Mouse (Mus musculus): ENCODE data around the gene Ugt1a6b. TPM values are rescaled to one million over a fixed set of nuclear protein-coding genes. Genes with fewer than 3 reads are reported as not detected.
A peak's percentile ranks its signal among the peaks of the same experiment; 100 is the strongest.

The Ugt1a6b gene
- total and polyA plus RNA-seq, 3 experiments, result 0.64 to 1.8 (median 1.4) TPM

- no peaks in the 10 kb centered on the region for H3K27me3 ChIP-seq (ENCODE audit: control insufficient read depth, insufficient read depth, low read length)
- no peak within 1 kb of the TSS for H3K9ac ChIP-seq (ENCODE audit: low read depth, low read length)
- no peaks in the 10 kb centered on the region for H3K79me2 ChIP-seq (replicated peaks; ENCODE audit: control insufficient read depth, insufficient read depth, low read length)
- H3K4me3 ChIP-seq, result no peak within 1 kb of the TSS
- DNase-seq, result peak in 1 of 2 experiments; percentile 21
- TF ChIP-seq EP300 (IDR thresholded peaks at IDR 0.05; ENCODE audit: insufficient read depth, low read depth, low read length) (no peak), POLR2A (IDR thresholded peaks at IDR 0.05; ENCODE audit: insufficient read depth, low read depth, low read length) (no peak), CTCF (IDR thresholded peaks at IDR 0.05) (no peak)
- intact Hi-C loops (cut with DNase I), result no loop called here
- 61% methylated on average over 8 of the region's 8 CpGs for WGBS
- no peaks in the 10 kb centered on the region for H3K36me3 ChIP-seq (ENCODE audit: control insufficient read depth, insufficient read depth, low read length)
- H3K4me1 ChIP-seq (ENCODE audit: control insufficient read depth, insufficient read depth, low read length), result no peaks in the 10 kb centered on the region
- no peak within 1 kb of the TSS for H3K27ac ChIP-seq
Measured at GRCm38 (mm10) chr1:88211812-88212211, 108.8 kb downstream of the Ugt1a6b start, which contains the start of gene Ugt1a1. TSS of gene Ugt1a1 (plus strand) at chr1:88211959.

GRCm38 (mm10) chr1:88212341-88213045 is 109.4 kb downstream of the Ugt1a6b start:
- TF ChIP-seq EP300 (IDR thresholded peaks at IDR 0.05; ENCODE audit: insufficient read depth, low read depth, low read length), result no peak
- TF ChIP-seq CTCF (IDR thresholded peaks at IDR 0.05), result no peak
- no peak for TF ChIP-seq POLR2A (IDR thresholded peaks at IDR 0.05; ENCODE audit: insufficient read depth, low read depth, low read length)
- WGBS, result 56% methylated on average over 8 of the region's 8 CpGs
- H3K79me2 ChIP-seq (replicated peaks; ENCODE audit: control insufficient read depth, insufficient read depth, low read length), result no peaks in the 10 kb centered on the region
- intact Hi-C loops (cut with DNase I), result no loop called here
- no peak overlapping the region for H3K27ac ChIP-seq
- H3K36me3 ChIP-seq (ENCODE audit: control insufficient read depth, insufficient read depth, low read length), result no peaks in the 10 kb centered on the region
- no peaks in the 10 kb centered on the region for H3K4me1 ChIP-seq (ENCODE audit: control insufficient read depth, insufficient read depth, low read length)
- DNase-seq, result no peak
- H3K4me3 ChIP-seq, result no peak overlapping the region
- no peaks in the 10 kb centered on the region for H3K27me3 ChIP-seq (ENCODE audit: control insufficient read depth, insufficient read depth, low read length)
- no peak overlapping the region for H3K9ac ChIP-seq (ENCODE audit: low read depth, low read length)

GRCm38 (mm10) chr1:88213061-88213460 is 110.0 kb downstream of the Ugt1a6b start:
- TF ChIP-seq POLR2A (IDR thresholded peaks at IDR 0.05; ENCODE audit: insufficient read depth, low read depth, low read length), result no peak
- no peak for TF ChIP-seq CTCF (IDR thresholded peaks at IDR 0.05)
- TF ChIP-seq EP300 (IDR thresholded peaks at IDR 0.05; ENCODE audit: insufficient read depth, low read depth, low read length), result no peak
- no peaks in the 10 kb centered on the region for H3K4me1 ChIP-seq (ENCODE audit: control insufficient read depth, insufficient read depth, low read length)
- intact Hi-C loops (cut with DNase I), result no loop called here
- H3K27ac ChIP-seq, result no peak overlapping the region
- WGBS, result 57% methylated on average over 1 of the region's 1 CpGs
- no peak for DNase-seq
- no peak overlapping the region for H3K4me3 ChIP-seq
- no peaks in the 10 kb centered on the region for H3K36me3 ChIP-seq (ENCODE audit: control insufficient read depth, insufficient read depth, low read length)
- H3K79me2 ChIP-seq (replicated peaks; ENCODE audit: control insufficient read depth, insufficient read depth, low read length), result no peaks in the 10 kb centered on the region
- H3K9ac ChIP-seq (ENCODE audit: low read depth, low read length), result no peak overlapping the region
- no peaks in the 10 kb centered on the region for H3K27me3 ChIP-seq (ENCODE audit: control insufficient read depth, insufficient read depth, low read length)

GRCm38 (mm10) chr1:88213766-88214461 is 110.9 kb downstream of the Ugt1a6b start:
- no peaks in the 10 kb centered on the region for H3K79me2 ChIP-seq (replicated peaks; ENCODE audit: control insufficient read depth, insufficient read depth, low read length)
- WGBS, result 60% methylated on average over 2 of the region's 2 CpGs
- no peaks in the 10 kb centered on the region for H3K27me3 ChIP-seq (ENCODE audit: control insufficient read depth, insufficient read depth, low read length)
- H3K36me3 ChIP-seq (ENCODE audit: control insufficient read depth, insufficient read depth, low read length), result no peaks in the 10 kb centered on the region
- DNase-seq, result peak in 1 of 2 experiments; percentile 22
- intact Hi-C loops (cut with DNase I), result no loop called here
- H3K27ac ChIP-seq, result no peak overlapping the region
- TF ChIP-seq EP300 (IDR thresholded peaks at IDR 0.05; ENCODE audit: insufficient read depth, low read depth, low read length) (no peak), CTCF (IDR thresholded peaks at IDR 0.05) (no peak), POLR2A (IDR thresholded peaks at IDR 0.05; ENCODE audit: insufficient read depth, low read depth, low read length) (no peak)
- H3K4me1 ChIP-seq (ENCODE audit: control insufficient read depth, insufficient read depth, low read length), result no peaks in the 10 kb centered on the region
- no peak overlapping the region for H3K4me3 ChIP-seq
- H3K9ac ChIP-seq (ENCODE audit: low read depth, low read length), result no peak overlapping the region

- H3K9ac ChIP-seq (ENCODE audit: low read depth, low read length), result no peak overlapping the region
- no peak for TF ChIP-seq EP300 (IDR thresholded peaks at IDR 0.05; ENCODE audit: insufficient read depth, low read depth, low read length)
- TF ChIP-seq CTCF (IDR thresholded peaks at IDR 0.05), result no peak
- TF ChIP-seq POLR2A (IDR thresholded peaks at IDR 0.05; ENCODE audit: insufficient read depth, low read depth, low read length), result no peak
- H3K4me3 ChIP-seq, result no peak overlapping the region
- H3K36me3 ChIP-seq (ENCODE audit: control insufficient read depth, insufficient read depth, low read length), result no peaks in the 10 kb centered on the region
- no peaks in the 10 kb centered on the region for H3K4me1 ChIP-seq (ENCODE audit: control insufficient read depth, insufficient read depth, low read length)
- no peak for DNase-seq
- no peak overlapping the region for H3K27ac ChIP-seq
- H3K79me2 ChIP-seq (replicated peaks; ENCODE audit: control insufficient read depth, insufficient read depth, low read length), result no peaks in the 10 kb centered on the region
- 68% methylated on average over 2 of the region's 2 CpGs for WGBS
- intact Hi-C loops (cut with DNase I), result no loop called here
- no peaks in the 10 kb centered on the region for H3K27me3 ChIP-seq (ENCODE audit: control insufficient read depth, insufficient read depth, low read length)
Measured at GRCm38 (mm10) chr1:88214462-88214952, 111.5 kb downstream of the Ugt1a6b start.

Data from heart, adult 2 months (tissue).